Mouse (Mus musculus): ENCODE data around the gene Gm49354.
A peak's percentile ranks its signal among the peaks of the same experiment; 100 is the strongest.
"Not testable (repeated sequence)": the region's sequence is repeated elsewhere in the genome, so short reads cannot be mapped to it uniquely, and the experiment has no call there.

Gm49354 gene

DNA sequence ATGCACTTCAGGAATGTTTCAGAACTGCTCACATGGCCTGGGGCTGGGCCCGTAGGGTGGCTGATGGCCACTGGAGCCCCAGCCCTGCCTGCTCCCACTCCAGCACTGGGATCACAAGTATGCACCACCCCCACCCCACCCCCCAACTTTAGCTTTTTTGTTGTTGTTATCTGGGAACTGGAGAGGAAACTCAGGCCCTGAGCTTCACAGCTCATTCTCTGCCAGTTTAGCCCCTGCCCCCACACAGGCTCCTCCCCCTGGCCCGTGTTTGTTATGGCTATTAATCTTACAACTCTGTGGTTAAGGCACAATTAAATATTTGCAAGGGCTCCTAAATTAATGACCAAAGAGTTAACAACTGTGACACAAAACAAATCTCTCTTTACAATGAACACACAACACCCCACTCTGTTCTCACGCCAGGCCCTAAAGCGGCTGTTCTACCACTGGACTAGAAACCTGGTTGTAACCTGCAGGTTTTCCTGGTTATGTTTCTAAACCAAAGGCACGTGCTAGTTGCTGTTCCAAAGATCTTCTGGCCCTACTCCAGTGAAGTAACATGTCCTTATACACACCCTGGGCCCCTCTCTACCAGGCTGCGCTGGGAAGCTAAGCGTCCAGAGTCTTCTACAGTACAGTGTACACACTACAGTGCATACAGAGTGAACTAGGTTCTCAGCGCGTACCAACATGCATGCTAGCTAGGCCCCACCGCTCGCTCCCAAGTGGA lies 15.1 kb downstream of the Gm49354 start:
- no peak for DNase-seq

- DNase-seq, result no peak
These were observed 19.3 kb downstream of the Gm49354 start for GRCm38 (mm10) chr13:59762791-59763190.

DNA sequence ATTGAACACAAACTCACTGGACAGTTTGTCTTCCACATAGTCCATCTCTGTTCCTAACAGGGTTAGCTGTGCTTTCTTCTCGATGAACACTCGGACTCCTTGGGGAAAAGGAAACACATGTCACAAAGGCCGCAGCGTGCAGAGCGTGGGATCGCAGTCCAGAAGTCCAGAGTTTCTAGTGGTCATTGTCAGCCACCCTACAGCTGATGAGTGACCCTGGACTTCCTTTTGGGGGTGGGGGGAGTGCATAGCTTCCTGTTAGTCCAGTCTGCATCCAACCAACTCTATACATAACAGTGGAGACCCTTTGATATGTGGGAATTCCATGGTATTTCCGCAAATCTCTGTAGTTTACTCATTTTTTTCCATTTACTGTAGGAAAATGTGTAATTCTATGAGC lies 25.1 kb downstream of the Gm49354 start:
- no peak for DNase-seq

- no peak for DNase-seq
These were observed 31.7 kb downstream of the Gm49354 start for GRCm38 (mm10) chr13:59750310-59750709.

GRCm38 (mm10) chr13:59746711-59747110 lies 35.3 kb downstream of the Gm49354 start, which contains the start of gene 1700014D04Rik:
Gene 1700014D04Rik, minus strand, starts transcription at chr13:59746752.
- DNase-seq, result peak; percentile 15 to 32

GRCm38 (mm10) chr13:59746164-59746563 lies 35.9 kb downstream of the Gm49354 start:
- no peak for DNase-seq

GRCm38 (mm10) chr13:59745462-59745861 lies 36.6 kb downstream of the Gm49354 start:
- no peak for DNase-seq

DNA sequence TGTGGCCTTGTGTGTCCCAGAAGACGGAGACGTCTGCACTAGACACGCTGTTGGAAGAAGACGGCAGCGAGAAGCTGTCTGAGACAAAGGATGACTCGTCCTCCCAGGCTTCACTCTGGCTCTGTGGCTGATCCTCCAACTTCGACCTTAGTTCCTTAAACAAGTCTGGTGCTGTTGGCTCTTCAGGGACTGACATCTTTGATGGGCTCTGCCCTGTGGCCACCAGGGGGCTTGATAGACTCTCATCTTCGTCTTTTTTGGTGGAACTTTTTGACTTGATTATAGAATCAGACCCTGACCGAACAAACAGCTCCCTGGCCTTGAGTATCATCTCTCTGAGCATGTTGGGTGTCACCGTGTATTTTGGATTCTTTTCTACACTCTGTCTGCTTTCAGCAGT lies 40.3 kb downstream of the Gm49354 start:
- DNase-seq, result no peak

DNA sequence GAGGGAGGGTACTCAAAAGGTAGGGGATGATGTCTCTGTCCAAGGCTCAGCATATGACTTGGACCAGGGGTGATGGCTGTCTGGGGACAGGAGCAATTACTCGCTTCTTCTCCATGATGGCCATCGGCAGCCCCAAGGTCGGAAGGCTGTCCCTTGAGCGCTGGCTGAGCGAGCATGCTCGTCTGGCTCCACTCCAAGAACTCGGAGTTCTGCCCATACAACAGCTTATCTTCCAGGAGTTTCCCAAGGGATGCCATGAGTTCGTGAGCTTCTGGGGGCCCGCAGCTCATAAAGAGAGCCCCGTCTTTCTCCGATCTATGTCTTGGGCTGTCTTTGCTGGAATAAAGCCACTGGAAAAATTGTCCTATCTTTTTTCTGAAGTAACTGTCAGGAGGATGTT lies 40.9 kb downstream of the Gm49354 start:
- DNase-seq, result peak in 1 of 2 experiments; percentile 32

DNA sequence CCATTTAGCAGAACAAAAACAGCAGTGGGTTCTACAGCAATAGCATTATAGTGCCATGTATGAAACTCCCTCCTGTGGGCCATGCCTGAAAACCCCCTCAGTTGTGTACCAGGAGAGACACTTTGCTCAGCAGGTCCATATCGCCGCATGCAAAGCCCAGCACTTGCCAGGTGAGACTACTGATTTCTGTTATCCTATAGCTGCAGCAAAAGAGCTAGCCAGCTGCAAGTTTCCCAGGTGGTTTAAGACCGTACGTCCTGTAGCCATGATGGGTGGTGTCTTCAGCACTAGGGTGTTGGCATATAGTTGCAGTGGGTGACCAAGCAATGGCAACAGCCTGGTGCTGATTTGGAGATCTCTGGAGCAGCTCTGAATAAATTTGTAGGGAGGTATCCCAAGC lies 42.6 kb downstream of the Gm49354 start:
- DNase-seq, result no peak

- DNase-seq, result no peak
These were observed 43.6 kb downstream of the Gm49354 start for GRCm38 (mm10) chr13:59738455-59738854.

DNA sequence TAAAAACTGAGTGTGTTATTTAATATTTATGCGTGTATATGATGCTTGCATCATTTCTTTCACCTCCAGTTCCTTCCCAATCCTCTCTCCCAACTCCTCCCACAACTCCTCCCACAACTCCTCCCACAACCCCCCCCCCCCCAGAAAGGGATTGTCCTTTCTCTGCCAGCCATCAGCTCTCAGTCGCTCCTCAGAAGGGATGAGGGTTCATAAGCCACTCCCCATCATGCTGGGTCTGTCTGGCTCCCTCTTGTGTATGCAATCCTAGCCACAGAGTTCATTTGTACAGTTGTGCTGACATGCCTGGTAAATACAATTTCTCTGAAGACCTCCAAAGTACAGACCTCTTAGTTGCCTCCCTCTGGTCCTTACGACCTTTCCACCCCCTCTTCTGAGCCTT lies 46.9 kb downstream of the Gm49354 start:
- no peak for DNase-seq

- not testable (repeated sequence) for DNase-seq
These were observed 47.7 kb downstream of the Gm49354 start for GRCm38 (mm10) chr13:59734347-59734746.

DNA sequence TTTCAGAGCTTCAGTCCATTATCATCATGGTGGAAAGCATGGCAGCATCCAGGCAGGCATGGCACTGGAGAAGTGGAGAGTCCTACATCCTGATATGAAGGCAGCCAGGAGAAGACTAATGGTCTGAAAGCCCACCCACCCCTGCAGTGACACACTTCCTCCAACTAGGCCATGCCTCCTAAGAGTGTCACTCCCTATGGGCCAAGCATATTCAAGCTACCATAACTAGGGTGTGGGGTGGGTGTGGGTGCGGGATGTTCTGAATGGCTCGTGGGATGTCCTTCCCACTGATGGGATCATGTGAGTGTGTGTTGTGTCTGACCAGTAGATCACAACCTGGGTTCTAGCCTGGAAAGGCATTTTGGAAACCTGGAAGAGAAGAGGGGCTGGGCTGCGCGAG lies 48.1 kb downstream of the Gm49354 start:
- no peak for DNase-seq

GRCm38 (mm10) chr13:59731652-59732051 lies 50.4 kb downstream of the Gm49354 start, which contains the start of gene Spata31d1d:
Gene Spata31d1d, minus strand, starts transcription at chr13:59731752.
- DNase-seq, result no peak

DNA sequence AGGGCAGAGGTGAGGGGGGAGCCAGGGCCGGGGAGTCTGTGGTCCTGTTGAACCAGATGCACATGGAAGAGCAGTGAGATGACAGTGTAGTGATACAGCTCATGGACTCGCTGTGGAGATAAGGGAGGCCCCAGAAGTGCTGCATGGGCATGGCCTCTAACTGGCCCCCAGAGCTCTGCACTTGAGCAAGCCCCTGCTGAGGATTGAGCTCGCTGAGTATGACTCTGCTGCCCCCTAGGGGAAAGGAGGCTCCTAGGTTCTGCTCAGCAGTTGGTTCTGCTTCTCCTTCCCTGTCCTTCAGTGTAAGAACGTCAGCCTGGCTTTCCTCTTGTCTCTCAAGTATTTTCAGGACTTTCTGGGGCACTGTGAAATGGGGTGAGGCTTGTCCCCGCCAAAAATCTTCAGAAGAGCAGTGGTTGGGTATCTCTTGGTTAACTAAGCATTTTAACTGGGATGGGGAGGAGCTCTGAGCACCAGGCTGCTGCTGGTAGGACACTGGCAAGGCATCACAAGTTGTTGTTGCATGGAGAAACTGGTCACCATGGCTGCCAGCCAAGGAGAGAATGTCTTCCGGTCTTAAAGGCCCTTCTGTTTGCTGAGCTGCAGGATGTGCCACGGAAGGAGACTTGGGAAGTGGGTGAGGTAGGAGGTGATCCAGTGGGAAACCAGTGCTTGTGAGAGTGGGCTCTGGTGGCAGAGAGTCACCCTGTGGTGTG lies 53.5 kb downstream of the Gm49354 start:
- peak; percentile 86 to 90 for DNase-seq

DNA sequence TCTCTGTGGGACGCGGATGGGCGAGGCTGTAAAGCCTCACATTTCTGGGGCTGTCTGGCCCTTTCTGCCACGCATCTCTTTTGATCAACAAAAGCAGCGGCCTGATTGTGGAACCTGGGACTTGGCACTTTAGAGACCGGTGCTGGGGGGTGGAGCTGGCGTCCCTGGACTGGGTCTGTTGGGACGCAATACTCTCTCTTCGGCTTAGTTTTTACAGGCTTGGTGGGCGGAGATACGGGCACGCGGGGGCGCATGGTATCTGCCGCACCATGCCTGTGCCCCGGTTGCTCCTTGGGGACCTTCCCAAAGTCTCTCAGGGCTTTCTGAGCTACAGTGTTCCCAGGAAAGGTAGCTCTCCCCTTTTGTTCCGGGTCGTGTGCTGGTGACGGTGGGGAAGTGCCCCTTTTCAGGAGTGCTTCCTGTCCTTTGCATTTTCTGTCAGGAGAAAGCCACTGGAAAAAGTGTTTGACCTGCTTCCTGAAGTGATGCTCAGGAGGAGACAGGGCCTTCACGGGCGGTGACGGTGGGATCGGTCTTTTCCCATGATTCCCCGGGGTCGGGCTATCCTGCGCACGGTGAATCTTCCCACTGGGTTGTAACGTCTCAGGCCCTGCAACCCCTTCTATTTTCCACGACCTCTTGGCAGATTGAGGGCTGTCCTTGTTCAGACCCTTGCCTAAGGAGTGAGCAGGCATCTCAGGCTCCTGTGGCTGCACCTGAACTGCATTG lies 55.7 kb downstream of the Gm49354 start:
- DNase-seq, result peak in 1 of 2 experiments; percentile 8

DNA sequence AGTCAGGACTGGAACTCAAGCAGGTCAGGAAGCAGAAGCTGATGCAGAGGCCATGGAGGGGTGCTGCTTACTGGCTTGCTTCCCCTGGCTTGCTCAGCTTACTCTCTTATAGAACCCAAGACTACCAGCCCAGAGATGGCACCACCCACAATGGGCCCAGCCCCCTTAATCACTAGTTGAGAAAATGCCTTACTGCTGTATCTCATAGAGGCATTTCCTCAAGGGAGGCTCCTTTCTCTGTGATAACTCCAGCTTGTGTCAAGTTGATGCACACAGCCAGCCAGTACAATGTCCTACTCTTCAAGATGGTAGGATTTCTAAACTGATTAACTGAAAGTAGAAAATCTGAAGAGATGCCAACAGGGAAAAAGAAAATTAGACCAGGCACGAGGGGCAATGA lies 60.0 kb downstream of the Gm49354 start:
- not testable (repeated sequence) for DNase-seq

GRCm38 (mm10) chr13:59719475-59719874 lies 62.6 kb downstream of the Gm49354 start:
- no peak for DNase-seq

DNA sequence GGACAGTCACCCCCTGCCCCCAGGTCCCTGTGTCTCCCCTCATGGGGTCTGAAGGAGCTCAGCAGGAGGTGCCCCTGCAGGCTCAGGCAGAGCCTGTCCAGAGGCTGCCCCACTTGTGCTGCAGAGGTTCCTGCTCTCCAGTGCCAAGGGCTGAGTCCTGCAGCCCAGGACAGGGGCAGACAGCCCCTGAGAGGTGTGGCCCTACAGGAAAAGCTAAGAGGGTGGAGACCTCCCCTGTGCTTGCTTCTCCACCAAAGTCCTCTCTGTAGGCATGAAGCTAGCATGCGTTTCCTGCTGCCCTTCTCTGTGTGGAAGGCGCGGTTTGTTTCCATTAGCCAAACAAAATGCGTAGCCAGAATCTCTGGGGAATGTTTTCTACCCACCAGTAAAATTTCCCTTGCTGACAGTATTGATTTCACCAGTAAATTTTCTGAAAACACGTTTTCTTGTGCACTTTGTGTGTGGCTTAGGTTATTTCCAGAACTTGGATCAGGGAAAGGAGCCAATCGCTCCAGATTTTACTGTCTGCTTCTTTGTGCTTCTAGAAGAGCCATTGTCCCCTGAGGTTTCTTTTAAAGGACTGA lies 63.1 kb downstream of the Gm49354 start:
- not testable (repeated sequence) for DNase-seq

DNA sequence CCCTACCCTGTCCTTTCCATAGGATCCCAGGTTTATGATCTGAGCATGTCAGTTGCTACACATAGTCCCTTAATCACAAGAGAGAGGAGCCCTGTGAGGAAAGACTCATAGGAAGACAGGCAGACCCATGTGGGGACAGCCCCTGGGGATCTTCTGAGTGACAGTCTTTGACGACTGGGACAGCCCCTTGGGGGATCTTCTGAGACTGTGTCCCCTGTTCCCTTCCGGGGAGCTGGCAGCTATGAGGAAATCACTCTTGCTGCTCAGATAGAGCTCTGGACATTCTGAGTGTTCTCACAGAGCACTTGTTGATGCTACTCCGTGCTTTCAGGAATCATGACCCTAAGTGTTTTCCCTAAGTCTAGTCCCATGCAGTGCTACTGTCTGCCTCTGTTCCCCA lies 68.3 kb downstream of the Gm49354 start:
- DNase-seq, result no peak

- not testable (repeated sequence) for DNase-seq
These were observed 70.1 kb downstream of the Gm49354 start, which contains the start of gene Spata31d1b for GRCm38 (mm10) chr13:59711984-59712383. Gene Spata31d1b, plus strand, starts transcription at chr13:59712284.

- no peak for DNase-seq
These were observed 71.8 kb downstream of the Gm49354 start, which contains the start of gene Spata31d1a for GRCm38 (mm10) chr13:59710230-59710629. Gene Spata31d1a, minus strand, starts transcription at chr13:59710330.
